Mouse (Mus musculus) hindbrain, postnatal 0 days (tissue): ENCODE measurements around the gene Vav2. TPM values are rescaled to one million over a fixed set of nuclear protein-coding genes. Genes with fewer than 3 reads are reported as not detected.

Experiments
- ATAC-seq: fragments of 200-750 bp; cut with Nextera tagmentation; 2 replicates; pipeline ENCODE4 v1.8.0; 2017; ENCODE audit warnings: mild to moderate bottlenecking, moderate TSS enrichment, moderate library complexity
- DNase-seq: peaks from one replicate; pipeline ENCODE4 v3.0.0-alpha.2; 2015; ENCODE audit warnings: low spot score
- H3K27ac ChIP-seq: fragments of 300-500 bp; sonication (generic); 2 replicates; pipeline ENCODE4 v1.5.1; 2014; ENCODE audit warnings: mild to moderate bottlenecking
- H3K27me3 ChIP-seq: fragments of 300-500 bp; sonication (generic); 2 replicates; pipeline ENCODE4 v1.6.1; 2014; ENCODE audit warnings: low read length, mixed read lengths; ENCODE audit not compliant: insufficient read depth
- H3K36me3 ChIP-seq: fragments of 300-500 bp; sonication (generic); 2 replicates; pipeline ENCODE4 v1.6.1; 2014; ENCODE audit warnings: low read length, mixed read lengths; ENCODE audit not compliant: insufficient read depth
- H3K4me1 ChIP-seq: fragments of 300-500 bp; sonication (generic); 2 replicates; pipeline ENCODE4 v1.6.1; 2014; ENCODE audit warnings: antibody characterized with exemption, low read length, mixed read lengths; ENCODE audit not compliant: insufficient read depth
- H3K4me2 ChIP-seq: fragments of 300-500 bp; sonication (generic); 2 replicates; pipeline ENCODE4 v1.6.1; 2014; ENCODE audit warnings: low read depth, mild to moderate bottlenecking, low read length, moderate library complexity, mixed read lengths
- H3K4me3 ChIP-seq: fragments of 300-500 bp; sonication (generic); 2 replicates; pipeline ENCODE4 v1.5.1; 2014; ENCODE audit warnings: low read length
- H3K9ac ChIP-seq: fragments of 300-500 bp; sonication (generic); replicated peaks from 2 replicates; pipeline ENCODE4 v1.6.1; 2014; ENCODE audit warnings: mild to moderate bottlenecking, low read length, moderate library complexity, mixed read lengths
- H3K9me3 ChIP-seq: fragments of 300-500 bp; sonication (generic); 2 replicates; pipeline ENCODE4 v1.6.1; 2016; ENCODE audit warnings: low read length, mixed read lengths
- CTCF ChIP-seq: IDR thresholded peaks from 2 replicates; pipeline ENCODE4 v1.5.1; 2016; ENCODE audit warnings: antibody characterized with exemption, control low read depth, low read depth
- WGBS: fragments of 180-500 bp; shearing (Covaris S2); extraction: QIAGEN DNeasy Blood & Tissue Kit; methylation state at CpG from one replicate; pipeline ENCODE4 v1.1.7; 2014; 5-methylcytosine and 5-hydroxymethylcytosine counted together
- polyA plus RNA-seq: library from polyadenylated mRNA; unstranded; fragments of >200 nt; fragmentation: Nextera tagmentation; extraction: Ambion mirVana; gene quantifications from 2 replicates; pipeline ENCODE4 v1.2.1, GENCODE M21; 2015
- total RNA-seq: library from RNA; depleted of rRNA; stranded (reverse); fragments of >200 nt; gene quantifications from 2 replicates; pipeline ENCODE4 v1.2.3, GENCODE M21; 2014

Vav2 gene
- total and polyA plus RNA-seq, 2 experiments from 2014 or later = 8.2 to 44.9 TPM

GRCm38 (mm10) chr2:27337261-27337660 lies 89.6 kb downstream of the Vav2 start:
- DNase-seq = no peak
- Histone ChIP-seq H3K9me3 (no peaks in the 10 kb centered on the region), H3K4me1 (peaks cover 8% of the 10 kb centered on the region; the same call in 1 of the 2 replicates), H3K36me3 (no peaks in the 10 kb centered on the region), H3K9ac (no peak overlapping the region), H3K4me3 (no peak overlapping the region), H3K27ac (no peak overlapping the region), H3K4me2 (no peak overlapping the region), H3K27me3 (no peaks in the 10 kb centered on the region)
- WGBS = 63% methylated on average over 6 of the region's 6 CpGs
- no peak for TF ChIP-seq CTCF
- ATAC-seq = no peak

GRCm38 (mm10) chr2:27336600-27336999 lies 90.2 kb downstream of the Vav2 start:
- Histone ChIP-seq H3K4me1 (peaks cover 8% of the 10 kb centered on the region; the same call in 1 of the 2 replicates), H3K9ac (no peak overlapping the region), H3K4me3 (no peak overlapping the region), H3K27ac (no peak overlapping the region; the same call in 1 of the 2 replicates), H3K4me2 (no peak overlapping the region), H3K36me3 (no peaks in the 10 kb centered on the region), H3K27me3 (no peaks in the 10 kb centered on the region), H3K9me3 (no peaks in the 10 kb centered on the region)
- WGBS = 53% methylated on average over 9 of the region's 9 CpGs
- TF ChIP-seq CTCF = no peak
- DNase-seq (no peak), ATAC-seq (no peak)

GRCm38 (mm10) chr2:27334816-27335215 lies 92.0 kb downstream of the Vav2 start:
- Histone ChIP-seq H3K4me2 (no peak overlapping the region), H3K4me1 (peaks cover 8% of the 10 kb centered on the region; the same call in 1 of the 2 replicates), H3K27me3 (no peaks in the 10 kb centered on the region), H3K9ac (no peak overlapping the region), H3K27ac (no peak overlapping the region), H3K9me3 (no peaks in the 10 kb centered on the region), H3K4me3 (no peak overlapping the region), H3K36me3 (no peaks in the 10 kb centered on the region)
- no peak for TF ChIP-seq CTCF
- 50% methylated on average over 4 of the region's 4 CpGs for WGBS
- DNase-seq = peak; percentile 82
- ATAC-seq = peak; percentile 85

- ATAC-seq (no peak), DNase-seq (no peak)
- Histone ChIP-seq H3K36me3 (no peaks in the 10 kb centered on the region), H3K4me1 (peaks cover 4% of the 10 kb centered on the region; the same call in 1 of the 2 replicates), H3K27ac (peak overlapping the region; percentile 32; the same call in 1 of the 2 replicates), H3K4me2 (no peak overlapping the region), H3K9ac (no peak overlapping the region), H3K4me3 (no peak overlapping the region), H3K9me3 (no peaks in the 10 kb centered on the region), H3K27me3 (no peaks in the 10 kb centered on the region)
- 72% methylated on average over 5 of the region's 5 CpGs for WGBS
- TF ChIP-seq CTCF = no peak
These were observed 95.3 kb downstream of the Vav2 start for GRCm38 (mm10) chr2:27331560-27331959.

- no peak for TF ChIP-seq CTCF
- Histone ChIP-seq H3K4me1 (peaks cover 4% of the 10 kb centered on the region; the same call in 1 of the 2 replicates), H3K4me2 (no peak overlapping the region), H3K9ac (no peak overlapping the region), H3K27me3 (no peaks in the 10 kb centered on the region), H3K36me3 (no peaks in the 10 kb centered on the region), H3K4me3 (no peak overlapping the region), H3K27ac (peak overlapping the region; percentile 32; the same call in 1 of the 2 replicates), H3K9me3 (no peaks in the 10 kb centered on the region)
- peak; percentile 63 for DNase-seq
- WGBS = 46% methylated on average over 8 of the region's 8 CpGs
- no peak; the same call in 1 of the 2 replicates for ATAC-seq
These were observed 96.4 kb downstream of the Vav2 start for GRCm38 (mm10) chr2:27330446-27330845.

GRCm38 (mm10) chr2:27329386-27330060 lies 97.3 kb downstream of the Vav2 start:
- WGBS = 88% methylated on average over 10 of the region's 10 CpGs
- H3K36me3 ChIP-seq = no peaks in the 10 kb centered on the region
- H3K4me1 ChIP-seq = peaks cover 2% of the 10 kb centered on the region; the same call in 1 of the 2 replicates
- H3K9ac ChIP-seq = no peak overlapping the region
- ATAC-seq = no peak
- no peak overlapping the region for H3K4me3 ChIP-seq
- H3K9me3 ChIP-seq = no peaks in the 10 kb centered on the region
- TF ChIP-seq CTCF = no peak
- no peak overlapping the region for H3K4me2 ChIP-seq
- H3K27ac ChIP-seq = peak overlapping the region; percentile 22; the same call in 1 of the 2 replicates
- no peak for DNase-seq
- H3K27me3 ChIP-seq = no peaks in the 10 kb centered on the region

- H3K9ac ChIP-seq = no peak overlapping the region
- H3K27me3 ChIP-seq = no peaks in the 10 kb centered on the region
- ATAC-seq (no peak), DNase-seq (no peak)
- H3K36me3 ChIP-seq = no peaks in the 10 kb centered on the region
- H3K9me3 ChIP-seq = no peaks in the 10 kb centered on the region
- H3K27ac ChIP-seq = no peak overlapping the region
- H3K4me2 ChIP-seq = no peak overlapping the region
- H3K4me1 ChIP-seq = no peaks in the 10 kb centered on the region
- no peak overlapping the region for H3K4me3 ChIP-seq
- no peak for TF ChIP-seq CTCF
These were observed 98.2 kb downstream of the Vav2 start for GRCm38 (mm10) chr2:27328613-27329041.
